Comparison of ENCODE assay signal across 20 mouse cellular contexts in genomic region chr8:13665944-13666343, GRCm38 (mm10). TPM values are rescaled to one million over a fixed set of nuclear protein-coding genes. Genes with fewer than 3 reads are reported as not detected.
A peak's percentile ranks its signal among the peaks of the same experiment; 100 is the strongest.
DNase-seq lines count a peak whose midpoint lies in the region; ATAC-seq and TF ChIP-seq lines count a peak whose summit lies in the region.
"Had no signal": no experiment of that assay in that cellular context is flagged by ENCODE, and none has a peak within 500 bp of the region (broad histone marks: within the 10 kb centered on the region; RNA-seq: fewer than 3 reads in every experiment).

No protein-coding gene starts in this region.

- no peaks in the 10 kb centered on the region; the same call in 1 of the 2 replicates for H3K36me3 ChIP-seq in heart, adult 2 months (ENCODE audit: control insufficient read depth, insufficient read depth, low read length)
- H3K36me3 ChIP-seq in stomach, postnatal 0 days (ENCODE audit: control insufficient read depth, insufficient read depth, low read length), result no peaks in the 10 kb centered on the region
- H3K36me3 ChIP-seq: G1E; limb, embryonic 15.5 days had no signal

- H3K27ac ChIP-seq in heart, adult 2 months, result peak overlapping the region; percentile 65
- H3K27ac ChIP-seq in stomach, postnatal 0 days (replicated peaks), result peak overlapping the region; percentile 30; the same call in 1 of the 2 replicates
- H3K27ac ChIP-seq: hindbrain, embryonic 14.5 days; left cerebral cortex, adult 2 months; limb, embryonic 15.5 days had no signal

- no peak for TF ChIP-seq CTCF in heart, adult 2 months (IDR thresholded peaks at IDR 0.05)
- no peak for TF ChIP-seq CTCF in stomach, postnatal 0 days (IDR thresholded peaks at IDR 0.05; ENCODE audit: low read depth)

- no peaks in the 10 kb centered on the region for H3K27me3 ChIP-seq in heart, adult 2 months (ENCODE audit: control insufficient read depth, insufficient read depth, low read length)
- H3K27me3 ChIP-seq in stomach, postnatal 0 days (ENCODE audit: control insufficient read depth, insufficient read depth, low read length), result no peaks in the 10 kb centered on the region
- H3K27me3 ChIP-seq: limb, embryonic 15.5 days had no signal

- DNase-seq in heart, adult 2 months, result peak in 1 of 2 experiments; percentile 59
- DNase-seq in heart, postnatal 14 days, result no peak
- DNase-seq in lung, postnatal 10 days, result peak; percentile 37
- no peak for DNase-seq in lung, postnatal 25 days (ENCODE audit: low spot score)
- DNase-seq in lung, postnatal 36 days, result peak; percentile 48
- no peak for DNase-seq in stomach, postnatal 0 days (ENCODE audit: low spot score)
- DNase-seq in kidney, postnatal 14 days, result no peak
- DNase-seq in layer of hippocampus, postnatal 14 days (ENCODE audit: low spot score in 2 of 2), result no peak
- DNase-seq: cerebellum, adult 9-11 months; gastrocnemius, postnatal 36 days; kidney, adult 18-20 months; right cerebral cortex, postnatal 14 days had no signal

- no peak for TF ChIP-seq POLR2A in heart, adult 2 months (IDR thresholded peaks at IDR 0.05; ENCODE audit: insufficient read depth, low read depth, low read length)

- peak; percentile 68; the same call in 1 of the 2 replicates for TF ChIP-seq EP300 in heart, adult 2 months (IDR thresholded peaks at IDR 0.05; ENCODE audit: insufficient read depth, low read depth, low read length)
- no peak for TF ChIP-seq EP300 in stomach, postnatal 0 days (optimal IDR thresholded peaks at IDR 0.05)

- 0 out of 2 replicates have a peak overlapping the region, but pooled peaks have one; percentile 4 for H3K9ac ChIP-seq in heart, adult 2 months (ENCODE audit: low read depth, low read length)
- no peak overlapping the region for H3K9ac ChIP-seq in stomach, postnatal 0 days (ENCODE audit: low read length)
- H3K9ac ChIP-seq: hindbrain, embryonic 14.5 days; limb, embryonic 15.5 days had no signal

- peaks cover 4% of the 10 kb centered on the region for H3K79me2 ChIP-seq in heart, adult 2 months (replicated peaks; ENCODE audit: control insufficient read depth, insufficient read depth, low read length)

- 25% methylated on average over 8 of the region's 8 CpGs for WGBS in heart, adult 2 months
- WGBS in stomach, postnatal 0 days, result 60% methylated on average over 8 of the region's 8 CpGs

- no peaks in the 10 kb centered on the region for H3K9me3 ChIP-seq in stomach, postnatal 0 days (ENCODE audit: control insufficient read depth, low read length)
- H3K9me3 ChIP-seq: G1E; limb, embryonic 15.5 days had no signal

- ATAC-seq in stomach, postnatal 0 days (ENCODE audit: low FRiP score, low TSS enrichment), result peak; percentile 35; the same call in 1 of the 2 replicates
- ATAC-seq: forebrain, embryonic 16.5 days had no signal

- no peak overlapping the region for H3K4me2 ChIP-seq in stomach, postnatal 0 days (replicated peaks; ENCODE audit: low read depth)
- H3K4me2 ChIP-seq: hindbrain, embryonic 14.5 days; limb, embryonic 15.5 days; midbrain, embryonic 11.5 days had no signal

- peaks cover 45% of the 10 kb centered on the region for H3K4me1 ChIP-seq in heart, adult 2 months (ENCODE audit: control insufficient read depth, insufficient read depth, low read length)
- peaks cover 9% of the 10 kb centered on the region; the same call in 1 of the 2 replicates for H3K4me1 ChIP-seq in stomach, postnatal 0 days (replicated peaks; ENCODE audit: control insufficient read depth, insufficient read depth)

- intact Hi-C loops in heart, adult 2 months (cut with DNase I), result no loop called here
- intact Hi-C loops in heart, postnatal 14 days (cut with DNase I), result no loop called here

- no peak overlapping the region for H3K4me3 ChIP-seq in heart, adult 2 months
- no peak overlapping the region for H3K4me3 ChIP-seq in stomach, postnatal 0 days (ENCODE audit: low read depth, low read length)
- H3K4me3 ChIP-seq: erythroblast, embryonic 14.5 days; left cerebral cortex, adult 2 months; limb, embryonic 15.5 days had no signal

RNA-seq across cellular contexts. Expression of gene Rasa3, which starts 11.5 kb away (rescaled TPM):
- total RNA-seq in heart, adult 2 months (2021), result 10 to 100 TPM; 14.6 to 16.9 TPM
- polyA plus RNA-seq in heart, adult 2 months (2012; rRNA removed), result 16.5 and 16.8 TPM in 2 replicates
- 10 to 100 TPM; 22.2 to 22.6 TPM for total RNA-seq in heart, postnatal 14 days (2021)
- 12.0 and 12.4 TPM in 2 replicates for polyA plus RNA-seq in stomach, postnatal 0 days (2015; fragmentation: Nextera tagmentation; extraction: Ambion mirVana)
- 10 to 100 TPM; 65.5 to 65.6 TPM for total RNA-seq in layer of hippocampus, postnatal 14 days (2021)

RNA-seq across cellular contexts. Expression of gene Cfap97d2, which starts 39.7 kb away (rescaled TPM):
- under 1 TPM in 1 of 2 experiments, not detected in 1; 0.52 TPM for total RNA-seq in heart, adult 2 months (2021)
- polyA plus RNA-seq in heart, adult 2 months (2012; rRNA removed), result 0.49 TPM in 1 of 2 replicates, not detected in the other
- total RNA-seq in heart, postnatal 14 days (2021), result not detected
- 0.13 and 0.17 TPM in 2 replicates for polyA plus RNA-seq in stomach, postnatal 0 days (2015; fragmentation: Nextera tagmentation; extraction: Ambion mirVana)
- 1 to 10 TPM; 2.7 to 2.8 TPM for total RNA-seq in layer of hippocampus, postnatal 14 days (2021)
- total RNA-seq: gastrocnemius, postnatal 36 days had no signal
- polyA plus RNA-seq: erythroblast, embryonic 14.5 days; G1E; limb, embryonic 15.5 days; thymus, postnatal 0 days had no signal

Comparison
In these comparisons a context has a peak if more than half of its experiments do, and no peak if none do; other contexts are left out.
1. DNase-seq: peak in lung, postnatal 10 days (single experiment) and lung, postnatal 36 days (single experiment); none in heart, postnatal 14 days (0 of 2), lung, postnatal 25 days (single experiment), stomach, postnatal 0 days (single experiment), kidney, postnatal 14 days (single experiment) and layer of hippocampus, postnatal 14 days (0 of 2).